Mouse (Mus musculus): ENCODE measurements around the gene Apol8. TPM values are rescaled to one million over a fixed set of nuclear protein-coding genes. Genes with fewer than 3 reads are reported as not detected.

Gene Apol8
- total and polyA plus RNA-seq, 2 experiments from 2014 or later: 0.04 to 0.46 TPM

GRCm38 (mm10) chr15:77796409-77797035 lies 39.7 kb upstream of the Apol8 start:
- H3K4me1 ChIP-seq (ENCODE audit: control insufficient read depth, insufficient read depth): peaks cover 45% of the 10 kb centered on the region
- H3K27ac ChIP-seq (ENCODE audit: low read depth): 0 out of 2 replicates have a peak overlapping the region, but pooled peaks have one; percentile 92
- H3K9ac ChIP-seq (replicated peaks; ENCODE audit: low read depth, low read length): no peak overlapping the region
- H3K36me3 ChIP-seq (replicated peaks; ENCODE audit: control insufficient read depth, insufficient read depth, low read length): peaks cover 49% of the 10 kb centered on the region
- H3K4me3 ChIP-seq (ENCODE audit: low read depth, low read length): no peak overlapping the region
- DNase-seq (ENCODE audit: low spot score) (no peak), ATAC-seq (ENCODE audit: insufficient read depth, low read depth) (no peak)
- no peaks in the 10 kb centered on the region for H3K9me3 ChIP-seq (replicated peaks; ENCODE audit: control insufficient read depth, low read length)
- H3K27me3 ChIP-seq (ENCODE audit: control insufficient read depth, insufficient read depth, low read length): no peaks in the 10 kb centered on the region
- no peak overlapping the region for H3K4me2 ChIP-seq (ENCODE audit: low read depth, low read length)
- no peak for TF ChIP-seq EP300 (IDR thresholded peaks at IDR 0.05; ENCODE audit: low read depth)
- TF ChIP-seq CTCF (IDR thresholded peaks at IDR 0.05; ENCODE audit: low read depth): no peak
- 89% methylated on average over 26 of the region's 26 CpGs for WGBS

- Histone ChIP-seq H3K27me3 (ENCODE audit: control insufficient read depth, insufficient read depth, low read length) (no peaks in the 10 kb centered on the region), H3K4me1 (ENCODE audit: control insufficient read depth, insufficient read depth) (peaks cover 29% of the 10 kb centered on the region), H3K27ac (ENCODE audit: low read depth) (no peak overlapping the region), H3K4me2 (ENCODE audit: low read depth, low read length) (no peak overlapping the region), H3K9me3 (replicated peaks; ENCODE audit: control insufficient read depth, low read length) (no peaks in the 10 kb centered on the region), H3K9ac (replicated peaks; ENCODE audit: low read depth, low read length) (no peak overlapping the region), H3K36me3 (replicated peaks; ENCODE audit: control insufficient read depth, insufficient read depth, low read length) (peaks cover 65% of the 10 kb centered on the region), H3K4me3 (ENCODE audit: low read depth, low read length) (no peak overlapping the region)
- no peak for TF ChIP-seq EP300 (IDR thresholded peaks at IDR 0.05; ENCODE audit: low read depth)
- no peak for TF ChIP-seq CTCF (IDR thresholded peaks at IDR 0.05; ENCODE audit: low read depth)
- no peak for DNase-seq (ENCODE audit: low spot score)
- ATAC-seq (ENCODE audit: insufficient read depth, low read depth): no peak
- WGBS: 59% methylated on average over 13 of the region's 13 CpGs
Measured at GRCm38 (mm10) chr15:77794908-77795356, 38.1 kb upstream of the Apol8 start.

GRCm38 (mm10) chr15:77794138-77794907 lies 37.5 kb upstream of the Apol8 start:
- Histone ChIP-seq H3K27ac (ENCODE audit: low read depth) (no peak overlapping the region), H3K4me3 (ENCODE audit: low read depth, low read length) (no peak overlapping the region), H3K27me3 (ENCODE audit: control insufficient read depth, insufficient read depth, low read length) (no peaks in the 10 kb centered on the region), H3K9ac (replicated peaks; ENCODE audit: low read depth, low read length) (no peak overlapping the region), H3K4me2 (ENCODE audit: low read depth, low read length) (no peak overlapping the region), H3K36me3 (replicated peaks; ENCODE audit: control insufficient read depth, insufficient read depth, low read length) (peaks cover 71% of the 10 kb centered on the region), H3K9me3 (replicated peaks; ENCODE audit: control insufficient read depth, low read length) (no peaks in the 10 kb centered on the region), H3K4me1 (ENCODE audit: control insufficient read depth, insufficient read depth) (peaks cover 23% of the 10 kb centered on the region)
- 76% methylated on average over 13 of the region's 13 CpGs for WGBS
- DNase-seq (ENCODE audit: low spot score) (no peak), ATAC-seq (ENCODE audit: insufficient read depth, low read depth) (no peak)
- no peak for TF ChIP-seq EP300 (IDR thresholded peaks at IDR 0.05; ENCODE audit: low read depth)
- TF ChIP-seq CTCF (IDR thresholded peaks at IDR 0.05; ENCODE audit: low read depth): no peak

- Histone ChIP-seq H3K9ac (replicated peaks; ENCODE audit: low read depth, low read length) (0 out of 2 replicates have a peak overlapping the region, but pooled peaks have one; percentile 8), H3K4me2 (ENCODE audit: low read depth, low read length) (no peak overlapping the region), H3K27me3 (ENCODE audit: control insufficient read depth, insufficient read depth, low read length) (no peaks in the 10 kb centered on the region), H3K36me3 (replicated peaks; ENCODE audit: control insufficient read depth, insufficient read depth, low read length) (peaks cover 79% of the 10 kb centered on the region), H3K4me3 (ENCODE audit: low read depth, low read length) (no peak overlapping the region), H3K4me1 (ENCODE audit: control insufficient read depth, insufficient read depth) (peaks cover 16% of the 10 kb centered on the region), H3K27ac (ENCODE audit: low read depth) (no peak overlapping the region), H3K9me3 (replicated peaks; ENCODE audit: control insufficient read depth, low read length) (no peaks in the 10 kb centered on the region)
- 82% methylated on average over 7 of the region's 7 CpGs for WGBS
- DNase-seq (ENCODE audit: low spot score) (no peak), ATAC-seq (ENCODE audit: insufficient read depth, low read depth) (no peak)
- no peak for TF ChIP-seq EP300 (IDR thresholded peaks at IDR 0.05; ENCODE audit: low read depth)
- no peak for TF ChIP-seq CTCF (IDR thresholded peaks at IDR 0.05; ENCODE audit: low read depth)
Measured at GRCm38 (mm10) chr15:77793554-77793953, 36.8 kb upstream of the Apol8 start.

GRCm38 (mm10) chr15:77793094-77793493 lies 36.3 kb upstream of the Apol8 start:
- H3K27ac ChIP-seq (ENCODE audit: low read depth): no peak overlapping the region
- H3K4me3 ChIP-seq (ENCODE audit: low read depth, low read length): no peak overlapping the region
- H3K4me2 ChIP-seq (ENCODE audit: low read depth, low read length): no peak overlapping the region
- no peaks in the 10 kb centered on the region for H3K9me3 ChIP-seq (replicated peaks; ENCODE audit: control insufficient read depth, low read length)
- ATAC-seq (ENCODE audit: insufficient read depth, low read depth): no peak
- no peak for TF ChIP-seq CTCF (IDR thresholded peaks at IDR 0.05; ENCODE audit: low read depth)
- no peak for TF ChIP-seq EP300 (IDR thresholded peaks at IDR 0.05; ENCODE audit: low read depth)
- H3K36me3 ChIP-seq (replicated peaks; ENCODE audit: control insufficient read depth, insufficient read depth, low read length): peaks cover 84% of the 10 kb centered on the region
- peaks cover 11% of the 10 kb centered on the region for H3K4me1 ChIP-seq (ENCODE audit: control insufficient read depth, insufficient read depth)
- DNase-seq (ENCODE audit: low spot score): no peak
- no peak overlapping the region for H3K9ac ChIP-seq (replicated peaks; ENCODE audit: low read depth, low read length)
- H3K27me3 ChIP-seq (ENCODE audit: control insufficient read depth, insufficient read depth, low read length): no peaks in the 10 kb centered on the region
- 53% methylated on average over 4 of the region's 4 CpGs for WGBS
